Mouse (Mus musculus): ENCODE results near the gene Tsc2.

DNA sequence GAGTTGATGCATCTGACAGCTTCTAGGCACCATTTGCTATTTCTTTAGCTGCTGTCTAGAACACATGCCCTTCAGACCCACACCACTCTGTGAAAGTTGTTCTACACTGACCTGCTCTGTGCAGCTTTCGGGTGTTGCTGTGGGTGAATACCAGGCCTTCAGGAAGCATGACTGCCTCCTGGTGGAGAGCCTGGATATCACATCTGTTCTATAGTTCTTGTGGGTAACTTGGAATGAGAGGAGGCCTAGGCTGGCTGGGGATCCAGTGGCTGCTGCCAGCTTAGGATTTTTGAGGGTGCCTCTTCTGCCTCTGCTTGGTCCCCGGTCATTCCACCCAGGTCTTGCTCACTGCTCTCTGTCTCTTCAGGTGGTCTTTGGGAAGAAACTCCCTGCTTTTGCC, 43.8 kb upstream of the Tsc2 start:
- TF ChIP-seq MEF2A (IDR thresholded peaks at IDR 0.05; ENCODE audit: borderline replicate concordance, low read depth, low read length) = no peak
- no peak for TF ChIP-seq ZKSCAN1 (IDR thresholded peaks at IDR 0.05; ENCODE audit: borderline replicate concordance, low read depth, low read length)
- peak; percentile 73 to 82 for TF ChIP-seq CTCF (conservative IDR thresholded peaks at IDR 0.05 in 1 of 2, IDR thresholded peaks at IDR 0.05 in 1 of 2; ENCODE audit: low read depth in 2 of 2, low read length in 2 of 2)
- TF ChIP-seq MXI1 (IDR thresholded peaks at IDR 0.05; ENCODE audit: low read depth, low read length) = no peak
- no peak for TF ChIP-seq POLR2A (IDR thresholded peaks at IDR 0.05; ENCODE audit: low read depth, low read length)
- TF ChIP-seq E2F4 (IDR thresholded peaks at IDR 0.05; ENCODE audit: insufficient replicate concordance, low read depth, low read length) = no peak
- TF ChIP-seq EP300 (IDR thresholded peaks at IDR 0.05; ENCODE audit: low read length) = no peak
- no peak for TF ChIP-seq TBP (conservative IDR thresholded peaks at IDR 0.05; ENCODE audit: low read depth, low read length)
- no peak for TF ChIP-seq RCOR1 (conservative IDR thresholded peaks at IDR 0.05; ENCODE audit: low read depth, low read length)
- no peak for TF ChIP-seq CHD1 (IDR thresholded peaks at IDR 0.05; ENCODE audit: low read depth, low read length)
- TF ChIP-seq CHD2 (IDR thresholded peaks at IDR 0.05; ENCODE audit: low read length) = no peak
- no peak for TF ChIP-seq USF2 (conservative IDR thresholded peaks at IDR 0.05; ENCODE audit: low read depth, low read length)
- no peak for TF ChIP-seq TCF12 (IDR thresholded peaks at IDR 0.05; ENCODE audit: low read depth, low read length)
- TF ChIP-seq HCFC1 (IDR thresholded peaks at IDR 0.05; ENCODE audit: low read depth, low read length) = no peak
